Mouse (Mus musculus) erythroblast, embryonic 14.5 days (primary cell): ENCODE measurements around the gene Cd52. TPM values are rescaled to one million over a fixed set of nuclear protein-coding genes. Genes with fewer than 3 reads are reported as not detected.

Experiments used
- H3K27me3 ChIP-seq: 2 replicates; pipeline ENCODE4 v1.6.1; 2012; ENCODE audit warnings: inconsistent platforms; ENCODE audit not compliant: control insufficient read depth
- H3K36me3 ChIP-seq: 2 replicates; pipeline ENCODE4 v1.6.1; 2012; ENCODE audit warnings: mild to moderate bottlenecking, inconsistent platforms; ENCODE audit not compliant: control insufficient read depth
- H3K4me1 ChIP-seq: 2 replicates; pipeline ENCODE4 v1.6.1; 2012; ENCODE audit warnings: inconsistent platforms; ENCODE audit not compliant: control insufficient read depth
- H3K4me3 ChIP-seq: replicated peaks from 2 replicates; pipeline ENCODE3; 2012; ENCODE audit warnings: moderate library complexity, mild to moderate bottlenecking, inconsistent platforms
- H3K9me3 ChIP-seq: 2 replicates; pipeline ENCODE4 v1.6.1; 2012; ENCODE audit warnings: low read length, inconsistent platforms, mixed read lengths; ENCODE audit not compliant: control insufficient read depth
- GATA1 ChIP-seq: IDR thresholded peaks from 2 replicates; pipeline ENCODE4 v1.6.1; 2012; ENCODE audit warnings: low read length, inconsistent platforms, mixed read lengths
- TAL1 ChIP-seq: IDR thresholded peaks from 3 replicates; pipeline ENCODE4 v1.6.1; 2012; ENCODE audit warnings: low read length, inconsistent platforms, mixed read lengths
- polyA plus RNA-seq: library from polyadenylated mRNA; stranded (reverse); fragments of >175 nt; gene quantifications from 2 replicates; pipeline ENCODE4 v1.2.3, GENCODE M21; 2012

Cd52 gene
- polyA plus RNA-seq, 1 experiment: 0.41 TPM

DNA sequence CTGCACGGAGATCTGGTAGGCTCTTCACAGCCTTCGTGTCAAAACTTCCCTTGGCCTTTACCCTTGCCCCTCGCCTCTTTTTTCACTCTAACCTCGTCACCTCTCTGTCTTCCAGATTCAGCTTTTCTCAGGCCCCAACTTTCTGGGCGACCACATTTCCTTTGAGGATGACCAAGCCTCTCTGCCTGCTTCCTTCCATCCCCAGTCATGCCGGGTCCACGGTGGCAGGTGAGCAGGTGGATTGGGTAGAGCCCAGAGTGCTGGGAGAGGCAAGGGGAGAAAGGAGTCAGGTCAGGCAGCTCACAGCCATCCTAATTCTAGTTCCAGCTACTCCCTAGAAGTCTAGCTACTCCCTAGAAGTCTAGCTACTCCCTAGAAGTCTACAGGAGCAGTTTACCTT, 12.4 kb downstream of the Cd52 start:
- peaks cover 21% of the 10 kb centered on the region for H3K27me3 ChIP-seq
- no peaks in the 10 kb centered on the region for H3K36me3 ChIP-seq
- H3K4me1 ChIP-seq: peaks cover 14% of the 10 kb centered on the region
- no peaks in the 10 kb centered on the region for H3K9me3 ChIP-seq
- TF ChIP-seq GATA1: no peak
- no peak for TF ChIP-seq TAL1
- peak overlapping the region; percentile 56 for H3K4me3 ChIP-seq

DNA sequence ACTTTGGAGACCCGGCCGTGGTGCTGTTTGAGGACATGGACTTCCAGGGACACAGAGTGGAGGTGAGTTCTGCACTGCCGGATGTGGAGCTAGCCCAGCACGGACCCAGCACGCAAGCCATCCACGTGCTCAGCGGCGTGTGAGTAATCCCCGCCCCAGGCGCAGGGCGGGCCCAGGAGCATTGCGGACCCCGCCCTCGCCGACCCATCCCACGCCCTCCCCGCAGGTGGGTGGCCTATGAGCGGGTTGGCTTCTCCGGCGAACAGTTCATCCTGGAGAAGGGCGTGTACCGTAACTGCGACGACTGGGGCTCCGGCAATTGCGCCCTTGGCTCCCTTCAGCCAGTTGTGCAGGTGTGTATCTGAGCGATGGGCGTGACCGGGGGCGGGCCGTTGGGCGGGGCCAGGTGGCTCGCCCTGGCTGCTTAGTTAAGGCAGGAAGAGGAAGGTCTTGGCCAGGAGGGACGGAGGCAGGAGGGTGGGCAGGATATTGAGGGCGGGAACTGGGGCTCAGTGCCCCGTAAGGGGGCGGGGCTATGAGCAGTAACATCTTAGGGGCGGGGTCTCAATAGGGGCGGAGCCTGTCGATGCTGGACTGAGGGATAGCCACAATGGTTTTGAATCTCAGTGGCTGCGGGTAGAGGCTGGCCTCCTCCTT, 13.0 kb downstream of the Cd52 start:
- peak overlapping the region; percentile 56 for H3K4me3 ChIP-seq
- TF ChIP-seq GATA1 (no peak), TAL1 (no peak)
- H3K9me3 ChIP-seq: no peaks in the 10 kb centered on the region
- H3K4me1 ChIP-seq: peaks cover 14% of the 10 kb centered on the region
- peaks cover 21% of the 10 kb centered on the region for H3K27me3 ChIP-seq
- H3K36me3 ChIP-seq: no peaks in the 10 kb centered on the region

DNA sequence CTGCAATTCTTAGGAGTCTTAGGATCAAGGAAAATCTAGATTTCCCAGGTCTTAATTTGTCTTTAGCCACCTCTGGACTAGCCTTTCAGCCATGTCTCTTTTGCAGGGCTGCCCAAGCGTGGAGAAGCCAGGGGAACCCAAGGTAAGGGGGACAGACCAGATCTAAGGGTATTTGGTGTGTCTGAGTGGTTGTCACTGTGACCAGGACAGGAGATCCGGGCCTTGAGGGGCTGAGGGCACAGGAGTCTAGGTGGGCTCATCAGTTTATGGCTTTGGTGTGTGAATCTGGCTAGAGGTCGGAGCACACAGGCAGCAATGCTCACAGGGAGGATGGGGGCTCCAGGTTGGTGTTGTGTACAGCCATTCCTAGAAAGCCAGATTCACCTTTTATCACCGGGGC, 14.2 kb downstream of the Cd52 start:
- peaks cover 14% of the 10 kb centered on the region for H3K4me1 ChIP-seq
- H3K27me3 ChIP-seq: peaks cover 21% of the 10 kb centered on the region
- no peak for TF ChIP-seq GATA1
- no peak for TF ChIP-seq TAL1
- H3K4me3 ChIP-seq: no peak overlapping the region
- H3K9me3 ChIP-seq: no peaks in the 10 kb centered on the region
- H3K36me3 ChIP-seq: no peaks in the 10 kb centered on the region

DNA sequence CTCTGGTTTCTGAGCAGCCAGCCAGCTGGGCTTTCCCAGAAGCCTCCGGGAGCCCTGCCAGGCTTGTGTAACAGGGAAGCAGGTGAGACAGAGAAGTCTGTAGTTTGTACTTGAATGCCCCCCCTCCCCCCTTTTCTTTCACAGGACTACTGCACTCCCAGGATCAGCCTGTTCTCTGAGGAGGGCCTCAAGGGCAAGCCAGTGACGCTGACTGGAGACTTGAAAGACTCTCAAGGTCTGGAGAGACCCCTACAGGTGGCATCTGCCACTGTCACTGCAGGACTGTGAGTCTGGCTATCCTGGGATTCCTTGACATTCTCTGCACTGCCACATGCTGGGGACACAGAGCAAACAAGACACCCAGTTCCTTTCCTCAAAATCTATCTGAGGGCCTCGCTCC, 16.2 kb downstream of the Cd52 start:
- Histone ChIP-seq H3K27me3 (peaks cover 21% of the 10 kb centered on the region), H3K4me1 (peaks cover 18% of the 10 kb centered on the region), H3K36me3 (no peaks in the 10 kb centered on the region), H3K4me3 (no peak overlapping the region), H3K9me3 (no peaks in the 10 kb centered on the region)
- TF ChIP-seq TAL1 (no peak), GATA1 (no peak)

DNA sequence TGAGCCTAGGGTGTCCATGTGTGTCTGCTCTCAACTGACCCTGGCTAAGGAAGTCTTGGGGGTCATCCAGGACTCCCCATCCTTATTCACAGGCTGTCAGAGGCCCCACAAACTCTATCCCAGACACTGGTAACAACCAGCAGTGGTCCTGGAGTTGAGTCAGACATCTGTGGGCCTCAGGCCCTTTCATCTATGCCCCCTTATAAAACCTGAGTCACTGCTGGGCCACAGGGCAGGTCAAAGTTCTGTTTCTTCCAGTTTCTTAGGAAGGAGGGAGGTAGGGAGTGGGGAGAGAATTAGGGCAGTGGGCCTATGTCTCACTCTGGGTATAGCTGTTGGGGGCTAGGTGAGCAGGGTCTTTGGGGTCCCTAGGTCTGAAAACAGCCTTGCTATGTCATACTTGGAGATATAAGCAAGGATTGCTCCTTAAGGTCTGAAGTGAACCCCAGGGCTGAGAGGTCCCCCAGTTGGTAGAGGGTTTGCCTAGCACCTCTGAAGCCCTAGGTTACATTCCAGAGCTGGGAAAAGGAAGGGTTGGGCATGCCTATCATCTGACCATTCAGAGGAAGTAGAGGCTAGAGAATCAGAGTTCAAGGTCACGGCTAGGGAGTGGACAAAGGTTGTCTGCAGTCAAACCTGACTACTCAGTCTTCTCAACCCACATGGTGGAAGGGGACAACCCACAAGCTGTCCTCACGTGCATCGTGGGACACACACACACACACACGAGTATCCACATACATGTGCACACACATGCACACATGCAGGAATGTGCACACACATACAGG, 25.9 kb downstream of the Cd52 start:
- H3K36me3 ChIP-seq: no peaks in the 10 kb centered on the region
- H3K27me3 ChIP-seq: peaks cover 22% of the 10 kb centered on the region
- peaks cover 5% of the 10 kb centered on the region for H3K9me3 ChIP-seq
- no peak for TF ChIP-seq GATA1
- no peak for TF ChIP-seq TAL1
- H3K4me1 ChIP-seq: no peaks in the 10 kb centered on the region
- no peak overlapping the region for H3K4me3 ChIP-seq

DNA sequence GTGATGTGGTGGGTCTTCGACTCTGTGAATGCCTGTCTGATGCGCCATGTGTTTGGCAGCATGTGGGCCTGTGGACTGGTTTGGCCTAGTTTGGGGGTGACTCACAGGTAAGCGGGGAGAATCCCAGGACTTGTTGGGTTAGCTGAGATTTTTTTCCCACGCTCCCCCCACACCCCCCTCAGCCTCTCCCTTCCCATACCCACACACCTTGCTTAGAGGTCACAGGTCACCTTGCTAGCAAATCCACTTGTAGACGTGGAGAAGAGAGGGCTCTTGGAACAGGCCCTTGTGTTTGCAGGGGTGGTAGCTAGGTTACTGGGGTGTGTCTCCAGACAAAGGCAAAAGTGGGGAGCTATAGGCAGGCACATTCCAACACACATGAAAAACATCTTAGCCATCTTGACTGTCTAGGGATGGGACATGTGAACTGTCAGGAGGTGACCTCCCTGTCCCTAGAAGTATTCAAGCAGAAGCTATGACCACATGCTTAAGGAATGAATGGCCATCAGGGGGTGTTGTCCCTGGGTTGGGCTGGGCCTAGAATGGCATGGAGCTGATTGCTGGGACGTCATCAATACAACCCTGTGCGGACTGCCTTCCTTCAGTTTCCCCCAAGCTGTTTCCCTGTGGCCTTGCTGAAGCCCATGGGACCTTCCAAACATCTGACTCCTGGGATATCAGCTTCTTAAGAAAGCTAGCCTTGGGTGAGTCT, 26.9 kb downstream of the Cd52 start:
- peaks cover 4% of the 10 kb centered on the region for H3K4me1 ChIP-seq
- no peaks in the 10 kb centered on the region for H3K36me3 ChIP-seq
- no peak overlapping the region for H3K4me3 ChIP-seq
- TF ChIP-seq GATA1 (no peak), TAL1 (no peak)
- peaks cover 19% of the 10 kb centered on the region for H3K27me3 ChIP-seq
- peaks cover 4% of the 10 kb centered on the region for H3K9me3 ChIP-seq

DNA sequence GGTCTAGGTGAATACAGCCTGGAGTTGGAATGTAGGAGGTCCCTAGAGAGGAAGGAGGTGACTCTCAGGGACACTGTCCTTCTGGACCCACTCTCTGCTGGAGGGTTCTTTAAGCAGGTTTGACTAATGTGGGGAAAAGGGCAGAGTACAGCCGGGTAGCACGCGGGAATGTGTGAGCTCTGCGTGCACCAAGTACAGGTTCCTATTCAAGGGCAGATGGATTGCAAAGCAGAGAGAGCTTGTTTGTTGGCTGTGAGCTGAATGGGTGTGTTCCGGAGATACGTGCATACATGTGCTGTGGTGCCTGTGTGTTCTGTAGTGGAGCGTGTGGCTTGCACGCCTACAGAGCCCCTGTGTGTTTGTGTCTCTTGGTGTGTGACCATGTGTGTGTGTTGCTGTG, 27.5 kb downstream of the Cd52 start:
- Histone ChIP-seq H3K4me1 (peaks cover 10% of the 10 kb centered on the region), H3K27me3 (peaks cover 19% of the 10 kb centered on the region), H3K9me3 (no peaks in the 10 kb centered on the region), H3K4me3 (no peak overlapping the region), H3K36me3 (no peaks in the 10 kb centered on the region)
- TF ChIP-seq TAL1: no peak
- no peak for TF ChIP-seq GATA1

DNA sequence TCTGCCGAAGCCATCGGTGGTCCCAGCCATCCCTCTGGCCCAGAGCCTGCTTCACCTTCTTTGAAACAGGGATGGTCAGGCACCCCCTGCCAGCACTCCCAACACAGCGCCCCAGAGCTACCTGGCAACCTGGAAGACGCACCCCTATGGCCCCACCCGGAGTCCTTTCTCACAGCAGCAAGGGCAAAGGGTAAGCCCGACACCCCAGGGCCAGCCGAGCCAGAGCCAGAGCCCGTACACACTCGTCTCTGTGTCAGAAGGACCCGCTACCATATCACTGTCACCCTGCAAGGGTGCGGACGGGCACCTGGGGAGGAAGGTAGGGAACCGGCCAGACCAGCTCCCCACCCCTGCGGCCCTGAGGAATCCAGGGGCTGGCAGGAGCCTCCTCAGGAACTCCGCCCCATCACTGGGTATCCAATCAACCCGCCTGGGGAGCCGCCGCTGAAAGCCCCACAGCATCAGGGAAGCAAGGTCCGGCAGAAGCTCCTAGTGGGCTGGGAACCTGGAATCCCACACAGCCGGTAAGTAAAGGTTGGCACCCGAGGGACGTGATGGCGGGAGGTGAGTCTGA, 29.4 kb downstream of the Cd52 start:
- Histone ChIP-seq H3K4me1 (peaks cover 27% of the 10 kb centered on the region), H3K4me3 (no peak overlapping the region), H3K9me3 (no peaks in the 10 kb centered on the region), H3K36me3 (no peaks in the 10 kb centered on the region), H3K27me3 (peaks cover 19% of the 10 kb centered on the region)
- no peak for TF ChIP-seq TAL1
- TF ChIP-seq GATA1: no peak

DNA sequence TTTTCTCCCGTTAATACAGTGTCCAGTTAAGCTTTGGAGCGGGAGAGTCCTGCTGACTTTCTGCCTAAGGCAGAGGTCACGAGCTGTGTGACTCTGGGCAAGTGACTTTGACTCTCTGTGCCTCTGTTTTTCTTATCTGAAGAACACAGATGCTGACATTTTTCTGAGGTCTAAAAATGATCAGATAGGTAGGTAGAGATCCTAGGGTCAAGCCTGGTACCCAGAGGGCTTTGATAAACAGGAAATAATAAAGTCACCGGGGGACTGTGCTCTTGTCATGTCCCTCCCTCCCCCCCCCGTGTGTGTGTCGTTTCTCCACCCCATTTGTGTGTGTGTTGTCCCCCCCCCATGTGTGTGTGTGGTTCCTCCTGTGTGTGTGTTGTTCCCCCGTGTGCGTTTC, 32.3 kb downstream of the Cd52 start:
- Histone ChIP-seq H3K27me3 (peaks cover 19% of the 10 kb centered on the region), H3K4me1 (peaks cover 28% of the 10 kb centered on the region), H3K4me3 (peak overlapping the region; percentile 2), H3K36me3 (no peaks in the 10 kb centered on the region), H3K9me3 (no peaks in the 10 kb centered on the region)
- TF ChIP-seq TAL1: no peak
- TF ChIP-seq GATA1: 0 out of 2 replicates have a peak, but pooled peaks have one; percentile 17
